Mouse (Mus musculus) erythroid progenitor cell, adult 5-6 weeks (primary cell): ENCODE data around the gene Heatr5a. TPM values are rescaled to one million over a fixed set of nuclear protein-coding genes. Genes with fewer than 3 reads are reported as not detected.

ENCODE experiments used
- ATAC-seq: replicated peaks from 2 replicates; pipeline ENCODE4 v1.8.0; 2016; ENCODE audit warnings: moderate number of reproducible peaks, mild to moderate bottlenecking, moderate TSS enrichment, inconsistent platforms; ENCODE audit not compliant: poor library complexity, low FRiP score, severe bottlenecking
- total RNA-seq, 2 experiments: library from RNA; stranded (forward) in 1 of 2; stranded (reverse) in 1 of 2; fragments of 150-400 nt in 1 of 2; fragments of 186-747, 209-891 nt in 1 of 2; gene quantifications; 2 replicates each; pipeline versions ENCODE4 v1.2.3 to v1.2.4; 2015 to 2017; ENCODE audit warnings: low replicate concordance in 2 of 2

Gene Heatr5a
- total RNA-seq, 2 experiments from 2014 or later: 48.5 to 60.4 TPM

DNA sequence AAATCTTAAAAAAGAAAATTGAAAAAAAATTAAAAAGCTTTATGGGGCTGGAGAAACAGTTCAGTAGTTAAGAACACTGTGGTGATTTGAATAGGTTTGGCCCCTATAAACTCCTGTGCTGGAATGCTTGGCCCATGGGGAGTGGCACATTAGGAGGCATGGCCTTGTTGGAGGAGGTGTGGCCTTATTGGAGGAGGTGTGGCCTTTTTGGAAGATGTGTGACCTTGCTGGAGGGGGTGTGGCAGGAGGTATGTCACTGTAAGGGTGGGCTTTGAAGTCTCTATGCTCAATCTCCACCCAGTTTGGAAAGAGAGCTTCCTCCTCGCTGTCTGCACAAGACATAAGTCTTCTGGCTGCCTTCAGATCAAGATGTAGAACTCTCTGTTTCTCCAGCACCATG is 3.3 kb upstream of the Heatr5a start:
- no peak for ATAC-seq

DNA sequence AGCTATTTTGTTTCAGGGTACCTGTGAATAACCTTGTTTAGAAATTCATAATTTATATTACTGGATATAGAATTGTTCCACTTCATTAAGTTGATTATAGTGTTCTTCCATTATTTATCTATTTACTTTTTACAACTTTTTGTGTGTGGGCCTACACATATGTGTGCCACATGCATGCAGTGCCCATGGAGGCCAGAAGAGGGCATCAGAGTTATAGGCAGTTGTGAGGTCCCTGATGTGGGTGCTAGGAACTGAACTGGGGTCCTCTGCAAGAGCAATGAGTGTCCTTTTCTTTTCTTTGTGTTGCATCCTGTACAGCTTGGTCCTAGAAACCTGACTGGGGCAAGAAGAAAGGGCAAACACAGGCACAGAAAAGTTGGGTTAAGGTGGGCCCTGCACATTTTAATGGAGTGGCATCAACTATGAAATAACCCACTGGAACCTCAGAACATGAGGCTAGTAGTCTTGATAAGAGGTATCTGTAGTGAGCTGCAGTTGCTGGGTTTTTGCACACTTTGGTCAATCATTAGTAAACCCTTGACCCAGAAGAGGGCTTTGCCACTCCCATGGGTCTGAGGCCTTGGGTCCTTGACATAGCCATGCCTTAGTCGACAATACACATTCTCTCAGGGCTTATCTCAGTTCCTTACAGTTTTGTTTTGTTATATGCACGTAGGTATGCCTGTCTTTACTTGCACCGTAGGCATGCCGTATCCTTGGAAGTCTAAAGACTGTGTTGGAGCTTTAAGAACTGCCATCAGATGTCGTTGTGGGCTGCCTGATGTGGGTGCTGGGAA is 1.3 kb upstream of the Heatr5a start:
- no peak for ATAC-seq

DNA sequence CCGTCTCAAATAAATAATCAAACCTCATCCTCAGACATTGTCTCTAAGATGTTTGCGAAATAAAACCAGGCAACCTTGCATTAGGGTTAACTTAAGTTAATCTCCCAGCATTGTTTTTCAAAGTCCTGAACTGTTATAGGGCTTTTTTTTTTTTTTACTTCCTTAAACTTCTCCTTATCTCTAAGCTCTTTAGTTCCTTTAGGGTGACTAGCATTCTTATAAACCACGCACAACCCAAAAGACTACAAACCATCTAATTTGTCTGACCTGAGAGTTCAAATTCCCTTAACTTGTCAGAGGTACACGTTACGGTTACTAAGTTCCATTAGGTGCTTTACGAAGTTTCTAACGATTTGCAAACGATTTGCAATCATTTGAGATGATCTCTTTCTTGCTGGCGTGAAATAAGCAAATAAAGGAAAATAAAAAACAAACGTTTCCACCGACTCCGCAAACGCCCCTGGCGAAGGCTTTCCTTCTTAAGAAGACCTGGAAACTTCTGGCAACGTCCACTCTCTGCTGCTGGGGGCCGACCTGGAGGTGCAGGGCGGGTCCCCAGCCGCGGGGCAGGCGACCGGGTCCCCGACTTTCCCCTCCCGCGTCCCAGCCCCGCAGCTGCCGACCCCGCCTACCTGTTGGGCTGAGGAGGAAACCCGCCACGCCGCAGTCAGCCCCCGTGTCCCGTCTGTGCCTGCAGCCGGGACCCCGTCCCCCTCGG is 610 bp downstream of the Heatr5a start:
- peak; percentile 51 for ATAC-seq

DNA sequence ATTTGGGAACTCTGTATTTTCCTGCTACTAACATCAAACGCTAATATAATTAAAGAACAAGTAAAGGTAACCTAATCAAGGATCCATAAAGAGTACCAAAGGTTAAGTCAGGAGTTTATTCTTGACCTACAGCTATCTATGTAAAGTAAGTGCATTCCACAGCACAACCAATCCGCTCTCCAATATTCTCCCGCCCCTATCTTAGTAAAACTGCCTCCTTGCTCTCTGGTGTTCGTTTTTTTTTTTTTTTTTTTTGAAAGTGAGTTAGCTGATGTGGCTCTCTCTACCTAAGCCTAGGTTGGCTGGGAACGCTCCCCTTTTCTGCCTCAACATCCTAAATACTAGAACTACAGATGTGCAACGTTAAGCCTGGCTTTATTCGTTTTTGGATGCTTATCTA is 1.2 kb downstream of the Heatr5a start:
- ATAC-seq: peak; percentile 66

DNA sequence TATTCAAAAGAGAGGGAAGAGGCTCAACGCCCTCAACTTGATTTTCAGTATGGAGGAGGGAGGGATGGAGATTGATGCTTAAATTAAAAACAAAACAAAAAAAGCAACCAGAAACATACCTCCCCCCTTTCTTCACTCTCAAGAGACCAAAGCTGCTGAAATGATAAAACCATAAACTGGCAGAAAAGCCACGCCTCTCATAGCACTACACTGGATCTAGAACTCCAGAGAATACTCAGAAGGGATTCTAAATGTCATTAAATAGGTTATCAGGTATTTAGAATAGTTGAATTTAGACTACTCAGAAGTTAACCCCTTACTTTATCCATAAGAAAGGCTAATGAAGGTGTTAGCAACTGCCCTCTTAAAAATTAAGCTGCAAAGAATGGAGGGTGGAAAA is 2.0 kb downstream of the Heatr5a start:
- no peak for ATAC-seq

DNA sequence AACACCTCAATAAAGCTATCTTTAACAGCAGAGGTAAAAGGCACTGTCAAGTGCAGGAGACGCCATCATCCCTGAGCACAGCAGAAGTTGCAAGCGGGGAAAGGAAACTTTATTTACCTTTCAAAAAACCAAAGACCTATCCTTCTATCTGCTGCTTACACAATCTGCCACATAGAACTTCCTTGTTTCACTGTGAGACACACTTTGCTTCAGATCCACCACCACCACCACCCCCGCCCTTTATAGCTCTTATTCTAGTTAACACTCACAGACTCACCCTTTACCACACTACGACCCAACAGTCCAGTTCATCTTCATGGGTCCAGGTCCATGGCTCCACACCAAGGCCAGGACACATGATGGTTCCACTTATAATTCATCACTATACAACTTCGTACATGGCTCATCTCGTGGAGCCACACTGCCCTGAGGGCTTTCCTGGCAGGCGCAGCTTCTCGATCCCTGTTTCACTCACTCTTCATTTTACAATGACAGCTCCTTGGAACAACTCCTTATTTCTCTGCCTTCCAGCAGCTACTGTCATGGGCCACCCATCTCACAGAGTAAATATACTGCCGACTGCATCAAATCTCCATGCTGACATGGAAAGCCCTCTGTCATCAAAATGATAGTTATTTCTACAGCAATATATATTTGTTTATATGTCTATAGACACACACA is 3.1 kb downstream of the Heatr5a start:
- no peak for ATAC-seq

DNA sequence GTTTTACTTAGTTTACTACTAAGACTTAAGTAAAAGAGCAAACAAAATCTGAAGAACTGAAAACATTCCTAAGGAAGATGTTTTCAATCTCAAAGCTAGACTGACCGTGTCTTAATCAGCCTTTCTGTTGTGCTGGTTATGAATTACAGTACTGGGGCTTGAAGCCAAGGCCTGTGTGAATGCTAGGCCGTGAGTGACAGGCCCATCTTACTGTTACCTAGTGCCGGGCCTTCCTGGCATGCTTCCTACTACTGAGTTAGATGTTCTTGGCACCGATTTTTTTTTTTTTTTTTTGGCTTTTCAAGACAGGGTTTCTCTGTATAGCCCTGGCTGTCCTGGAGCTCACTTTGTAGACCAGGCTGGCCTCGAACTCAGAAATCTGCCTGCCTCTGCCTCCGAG is 13.5 kb downstream of the Heatr5a start:
- ATAC-seq: no peak

DNA sequence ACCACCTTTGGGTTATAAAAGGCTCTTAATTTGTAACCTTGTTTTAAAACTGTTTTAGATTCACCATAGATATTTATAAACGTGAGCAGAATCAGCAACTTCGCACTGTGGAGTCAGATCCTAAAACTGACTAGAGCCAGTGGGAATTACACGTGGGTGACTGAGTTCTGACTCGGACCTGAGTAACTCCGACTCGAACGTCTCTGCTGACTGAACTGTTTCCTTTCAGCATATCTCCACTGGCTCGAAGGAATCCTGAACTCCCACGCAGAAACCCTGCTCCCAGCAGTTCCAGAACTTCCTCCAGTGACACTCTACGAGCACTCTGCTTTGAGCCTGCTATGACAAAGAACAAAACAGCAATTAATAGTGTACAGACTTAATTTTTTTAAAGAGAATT is 18.8 kb downstream of the Heatr5a start:
- ATAC-seq: no peak

DNA sequence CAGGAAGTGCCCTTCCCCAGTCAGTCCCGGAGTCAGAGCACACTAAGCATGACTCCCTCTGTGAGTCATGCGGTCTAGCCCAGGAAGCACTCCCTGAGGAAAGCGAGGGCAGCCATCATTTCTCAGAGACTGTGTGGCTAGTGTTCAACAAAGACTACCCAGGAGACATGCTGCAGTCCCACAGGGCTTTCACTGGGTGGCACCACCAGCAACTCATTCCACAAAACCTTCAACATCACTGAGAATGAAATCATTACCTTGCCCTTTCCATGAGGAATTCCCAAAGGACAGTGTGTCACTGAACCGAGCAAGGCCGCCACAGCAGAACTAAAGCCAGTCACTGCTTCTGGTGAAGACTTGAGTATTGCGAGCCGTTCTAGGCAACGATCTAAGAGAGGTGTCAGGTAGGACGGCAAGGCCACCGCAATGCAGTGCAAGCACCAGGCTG is 23.6 kb downstream of the Heatr5a start:
- no peak for ATAC-seq

DNA sequence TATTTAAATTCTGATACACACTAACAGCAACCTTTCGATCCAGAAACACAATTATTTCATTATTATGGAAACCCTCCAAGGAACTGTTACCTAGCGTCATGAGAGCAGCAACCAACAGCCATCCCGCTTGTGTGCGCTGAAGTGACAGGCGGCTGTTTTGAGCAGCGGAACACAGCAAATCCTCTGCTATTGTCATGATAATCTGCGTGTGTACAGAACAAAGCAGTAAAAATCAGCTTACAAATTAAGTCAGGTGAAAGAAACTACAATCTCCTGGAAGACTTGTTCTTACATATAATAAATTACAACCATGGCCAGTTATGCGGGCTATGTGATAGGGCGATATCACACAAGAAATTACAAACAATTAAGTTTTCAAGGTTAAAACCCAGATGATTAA is 25.8 kb downstream of the Heatr5a start:
- no peak for ATAC-seq

DNA sequence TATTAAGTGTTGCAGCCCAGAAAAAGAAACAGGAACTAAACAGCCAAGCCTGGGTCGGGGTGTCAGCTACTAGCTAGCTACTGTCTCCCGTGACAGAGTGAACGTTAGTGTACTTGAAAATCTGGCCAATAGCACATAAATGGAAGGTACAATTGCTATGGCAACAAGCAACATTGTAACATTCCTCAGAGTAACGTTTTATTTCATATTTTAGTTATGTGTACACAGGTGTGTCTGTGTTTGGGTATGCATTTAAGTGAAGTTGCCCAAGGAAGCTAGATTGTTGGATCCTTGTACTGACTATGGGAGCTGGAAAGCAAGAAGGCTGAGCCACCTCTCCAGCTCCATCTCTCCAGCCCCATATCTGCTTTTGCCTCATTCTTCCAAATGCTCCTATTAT is 31.3 kb downstream of the Heatr5a start:
- no peak for ATAC-seq

DNA sequence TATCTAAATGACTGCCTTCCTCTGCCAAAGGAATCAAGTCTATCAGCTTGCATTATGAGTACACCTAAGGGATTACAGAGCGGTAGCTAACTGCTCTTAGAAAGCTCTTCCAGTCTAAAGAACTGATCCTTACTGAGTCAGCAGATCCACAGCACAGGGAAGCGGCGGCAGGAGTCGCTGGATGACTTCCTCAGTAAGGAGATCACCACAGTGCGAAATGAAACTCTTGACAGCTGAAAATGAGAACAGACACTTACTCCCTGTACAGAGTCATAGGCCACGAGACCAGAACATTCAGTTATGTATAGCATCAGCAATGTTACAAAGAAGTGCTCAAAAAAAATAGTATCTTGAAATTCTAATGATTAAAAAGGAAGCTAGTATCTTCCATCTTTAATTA is 33.2 kb downstream of the Heatr5a start:
- ATAC-seq: no peak

DNA sequence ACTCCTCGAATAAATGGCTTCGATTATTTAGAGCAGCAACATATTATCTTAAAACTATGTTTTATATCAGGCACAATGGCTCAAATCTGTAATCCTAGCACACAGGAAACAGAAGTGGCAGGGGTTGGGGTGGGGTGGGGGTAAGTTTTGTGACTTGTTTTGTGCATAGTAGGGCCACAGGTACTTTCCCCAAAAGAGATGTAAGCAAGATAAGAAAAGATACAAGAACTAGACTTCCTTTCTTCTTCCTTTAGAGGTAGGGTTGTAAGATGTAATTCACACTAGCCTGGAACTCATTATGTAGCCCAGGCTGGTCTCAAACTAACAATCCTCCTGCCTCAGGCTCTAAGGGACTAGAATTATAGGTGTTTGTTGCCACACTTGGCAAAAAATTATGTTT is 41.5 kb downstream of the Heatr5a start:
- ATAC-seq: no peak

DNA sequence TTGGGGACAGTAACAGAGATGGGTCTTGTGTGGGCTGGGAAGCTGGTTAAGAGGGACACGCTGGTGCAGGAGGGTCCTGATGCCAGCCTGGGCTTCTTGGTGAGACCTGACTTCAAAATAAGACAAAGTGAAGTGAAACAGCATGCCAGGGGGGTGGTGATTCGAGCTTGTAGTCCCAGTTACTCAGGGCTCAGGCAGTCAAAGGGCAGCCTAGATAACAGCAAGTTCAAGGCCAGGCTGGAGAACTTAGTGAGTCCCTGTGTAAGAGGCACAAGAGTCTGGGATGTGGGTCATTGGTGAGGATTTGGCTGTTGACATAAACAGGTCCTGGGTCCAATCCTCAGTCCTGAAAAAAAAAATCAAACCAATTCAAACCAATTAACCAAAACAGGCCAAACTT is 53.9 kb downstream of the Heatr5a start:
- ATAC-seq: no peak

DNA sequence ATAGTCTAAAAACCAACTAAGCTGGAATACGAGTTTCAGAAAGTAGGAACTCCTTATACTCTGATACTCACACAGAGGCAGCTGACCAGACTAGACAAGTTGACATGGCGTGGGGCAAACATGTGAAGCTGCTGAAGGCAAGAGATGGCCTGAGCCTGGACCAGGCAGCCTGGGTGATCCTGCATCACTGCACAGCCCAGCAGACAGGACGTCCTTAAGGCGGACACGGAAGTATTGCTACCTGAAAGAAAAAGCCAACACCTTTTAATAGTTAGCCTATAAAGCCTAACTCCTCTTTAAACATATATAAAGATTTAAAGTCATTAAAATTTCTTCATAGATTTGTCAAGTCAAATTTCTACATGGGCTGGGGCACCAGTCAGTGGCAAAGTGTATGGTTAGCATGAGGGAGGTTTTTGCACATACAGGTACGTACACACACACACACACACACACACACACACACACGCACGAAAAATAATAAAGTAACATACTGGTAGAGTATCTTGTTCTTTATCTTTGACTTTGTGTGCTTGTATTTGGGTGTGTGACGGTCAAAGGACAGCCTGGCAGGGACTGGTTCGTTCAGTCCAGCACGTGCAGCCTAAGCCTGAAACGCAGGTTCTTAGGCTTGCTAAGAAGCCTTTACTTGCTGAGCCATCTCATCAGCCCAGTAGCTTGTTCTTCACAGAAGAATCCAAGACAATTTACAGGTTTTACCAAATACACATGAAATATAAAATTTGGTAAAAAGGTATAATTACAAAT is 56.0 kb downstream of the Heatr5a start:
- no peak for ATAC-seq

DNA sequence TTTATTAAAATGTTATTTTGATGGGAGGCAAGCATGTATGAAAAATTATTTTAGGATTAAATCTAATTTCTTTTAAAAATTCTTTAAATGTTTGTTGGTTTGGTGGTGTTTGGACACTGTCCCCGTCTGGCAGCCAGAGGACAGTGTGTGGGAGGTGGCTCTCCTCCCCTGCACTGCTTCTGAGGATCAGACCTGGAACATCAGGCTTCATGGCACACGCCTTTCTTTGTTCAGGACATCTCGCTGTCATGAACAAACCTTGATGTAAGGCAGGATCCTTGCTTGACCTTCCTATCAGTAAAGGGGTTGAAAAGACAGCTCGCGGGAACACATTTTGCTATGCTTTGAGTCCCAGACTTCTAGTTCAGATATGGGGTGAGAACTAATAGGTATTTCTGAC is 61.9 kb downstream of the Heatr5a start:
- no peak for ATAC-seq

DNA sequence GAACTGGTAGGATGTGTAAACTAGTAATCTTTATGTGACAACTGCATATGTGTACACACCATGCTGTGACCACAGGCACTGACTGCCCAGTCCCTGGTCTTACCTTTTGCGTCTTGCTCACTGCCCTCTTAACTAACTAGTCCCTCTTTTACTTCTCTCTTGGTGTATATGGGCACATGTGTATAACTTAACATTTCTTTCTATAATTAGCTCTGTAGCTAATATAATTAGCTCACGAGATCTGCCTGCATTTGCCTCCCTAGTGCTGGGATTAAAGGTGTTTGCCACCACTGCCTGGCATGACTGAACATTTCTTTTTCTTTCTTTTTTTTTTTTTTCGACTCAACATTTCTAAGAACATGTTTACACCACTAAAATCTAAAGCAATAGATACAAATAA is 63.6 kb downstream of the Heatr5a start:
- no peak for ATAC-seq

DNA sequence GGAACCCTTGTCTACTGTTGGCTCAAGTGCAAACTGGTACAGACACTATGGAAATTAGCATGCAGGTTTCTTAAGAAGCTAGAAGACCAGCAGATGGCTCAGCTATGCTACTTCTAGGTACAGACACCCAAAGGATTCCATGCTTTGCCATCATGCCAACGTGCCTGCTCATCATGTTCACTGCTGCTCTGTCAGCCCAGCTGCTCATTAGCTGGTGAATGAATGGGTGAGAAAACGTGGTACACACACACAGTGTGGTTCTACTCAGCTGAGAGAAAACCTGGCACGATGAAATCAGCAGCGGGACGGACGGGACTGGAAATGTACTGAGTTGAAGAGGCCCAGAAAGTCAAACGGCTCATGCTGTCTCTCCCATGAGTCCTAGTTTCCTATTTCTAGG is 70.6 kb downstream of the Heatr5a start:
- ATAC-seq: no peak

DNA sequence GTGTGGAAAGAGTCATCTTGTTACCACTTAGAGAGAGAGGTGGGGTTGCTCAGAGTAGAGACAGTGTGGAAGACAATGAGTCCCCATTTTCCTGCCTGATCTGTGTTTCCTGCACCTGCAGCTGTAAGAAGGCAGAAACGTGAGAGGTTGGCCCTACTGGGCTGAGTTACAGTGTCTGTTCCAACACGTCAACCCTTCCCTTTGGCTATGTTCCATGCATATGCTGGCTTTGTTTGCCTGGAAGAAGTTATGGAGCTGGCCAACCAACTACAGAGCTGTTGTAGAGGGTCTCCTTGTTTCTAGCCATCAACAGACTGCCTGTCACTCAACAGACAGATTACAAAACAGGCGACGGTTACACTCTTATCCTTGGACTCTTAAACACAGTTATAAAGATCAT is 74.2 kb downstream of the Heatr5a start:
- ATAC-seq: no peak

DNA sequence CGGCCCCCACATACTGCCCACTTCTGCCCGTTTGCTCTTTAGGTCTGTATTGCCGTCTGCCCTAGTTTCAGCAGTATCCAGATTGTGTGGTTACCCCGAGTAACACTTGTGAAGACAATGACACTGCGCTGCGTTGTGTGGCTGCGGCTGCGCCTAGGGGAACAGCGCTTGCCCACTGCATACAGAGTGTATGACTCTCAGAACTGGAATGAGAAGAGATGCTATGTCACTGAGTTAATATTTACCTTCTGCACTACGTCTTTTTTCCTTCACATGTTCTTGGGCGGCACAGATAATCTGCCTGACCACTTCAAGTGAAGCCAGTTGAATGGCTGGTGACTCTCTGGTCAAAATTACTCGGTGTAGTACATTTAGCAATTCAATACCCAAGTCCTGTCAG is 82.5 kb downstream of the Heatr5a start:
- no peak for ATAC-seq
